Mouse (Mus musculus) gastrocnemius, postnatal 4 days (tissue): ENCODE data around the gene Usp8. TPM values are rescaled to one million over a fixed set of nuclear protein-coding genes. Genes with fewer than 3 reads are reported as not detected.

ENCODE experiments used
- DNase-seq, 2 experiments: peaks; one replicate each; pipeline ENCODE4 v3.0.0; 2021 to 2022; ENCODE audit warnings: low spot score in 2 of 2, mixed read lengths in 2 of 2
- long read RNA-seq, 2 experiments: library from polyadenylated mRNA; stranded (forward); transcript quantifications; one replicate each; pipeline ENCODE4 v2.0.0; 2021
- total RNA-seq, 2 experiments: library from RNA; stranded (reverse); gene quantifications; 2 replicates each; pipeline ENCODE4 v1.2.3; 2021

The Usp8 gene
- total RNA-seq, result 10 to 100 TPM; 27.6 to 30.6 TPM
- long read RNA-seq, experiment 1, full-length matches to known transcripts, result 21 of 35 reads
- long read RNA-seq, experiment 1, partial matches to known transcripts, result 10 of 35 reads
- long read RNA-seq, experiment 1, other reads (novel, unspliced or antisense), result 4 of 35 reads
- long read RNA-seq, experiment 2, full-length matches to known transcripts, result 33 of 38 reads
- long read RNA-seq, experiment 2, partial matches to known transcripts, result 2 of 38 reads
- long read RNA-seq, experiment 2, other reads (novel, unspliced or antisense), result 3 of 38 reads

DNA sequence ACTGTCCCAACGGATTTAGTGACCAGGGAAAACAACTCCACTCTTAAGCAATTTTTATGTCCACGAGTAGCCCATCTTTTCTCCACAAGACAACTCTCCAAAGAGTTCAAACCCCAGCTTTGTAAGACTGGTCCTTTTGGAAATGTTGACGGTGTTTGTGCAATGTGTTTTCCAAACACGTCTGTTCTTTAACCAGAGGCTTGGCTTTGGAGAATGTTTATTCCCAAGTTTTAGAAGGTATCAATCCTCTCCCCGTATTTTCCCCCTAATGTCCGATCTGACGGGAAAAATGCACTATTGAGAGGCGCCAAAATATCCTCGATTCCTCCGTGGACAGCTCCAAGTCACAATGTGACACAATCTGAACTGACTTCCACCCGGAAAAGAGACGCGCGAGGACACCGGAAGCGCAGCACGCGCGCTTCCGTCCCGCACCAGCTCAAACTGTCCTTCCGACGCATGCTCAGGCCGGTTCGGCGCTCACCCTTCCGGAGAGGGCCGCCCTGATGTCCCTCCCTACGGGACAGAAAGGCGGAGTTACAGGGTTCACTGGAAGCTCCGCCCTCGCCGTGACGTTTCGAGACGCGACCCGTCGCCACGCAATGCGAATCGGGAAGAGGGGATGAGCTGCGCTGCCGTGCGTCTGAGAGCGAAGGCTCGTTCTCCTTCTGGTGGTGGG is at the start of gene Usp8:
Gene Usp8, plus strand, starts transcription at position 570 of the 679 bp plus-strand sequence.
- DNase-seq, result peak; percentile 91 to 97

DNA sequence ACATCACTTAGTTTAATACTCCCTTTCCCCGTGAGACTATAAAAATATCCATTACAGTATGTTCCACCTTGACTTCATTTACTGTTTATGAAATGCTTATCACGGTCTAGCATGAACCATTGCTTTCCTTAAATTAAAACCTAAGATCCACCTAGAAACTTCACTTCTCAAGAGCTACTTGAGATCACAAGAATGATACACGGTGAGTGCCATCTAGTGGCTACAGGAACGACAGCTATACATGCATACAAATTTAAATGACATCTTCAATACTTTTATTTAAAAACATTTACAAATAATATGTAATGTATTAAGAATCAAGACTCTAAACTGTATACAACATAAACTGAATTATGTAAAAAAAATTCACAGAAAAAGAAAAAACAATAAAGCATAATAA is 43.6 kb upstream of the Usp8 start:
- DNase-seq, result no peak

DNA sequence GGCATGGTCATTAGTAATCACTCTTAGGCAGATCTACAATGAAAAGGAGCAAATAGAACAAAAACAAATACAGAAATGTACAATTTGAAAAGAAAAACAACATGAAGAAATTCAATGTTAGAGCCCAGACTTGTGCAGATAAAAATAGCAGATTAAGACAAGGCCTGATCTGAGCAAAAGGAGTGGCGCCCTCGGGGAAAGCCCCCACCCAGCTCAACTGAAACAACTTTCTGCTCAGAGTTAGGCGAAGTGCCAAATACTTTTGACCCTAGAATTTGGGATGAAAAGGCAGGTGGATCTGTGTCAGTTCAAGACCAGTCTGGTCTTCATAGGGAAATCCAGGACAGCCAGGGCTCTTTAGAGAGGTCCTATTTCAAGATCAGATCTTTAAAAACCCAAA is 41.1 kb upstream of the Usp8 start:
- DNase-seq, result no peak

DNA sequence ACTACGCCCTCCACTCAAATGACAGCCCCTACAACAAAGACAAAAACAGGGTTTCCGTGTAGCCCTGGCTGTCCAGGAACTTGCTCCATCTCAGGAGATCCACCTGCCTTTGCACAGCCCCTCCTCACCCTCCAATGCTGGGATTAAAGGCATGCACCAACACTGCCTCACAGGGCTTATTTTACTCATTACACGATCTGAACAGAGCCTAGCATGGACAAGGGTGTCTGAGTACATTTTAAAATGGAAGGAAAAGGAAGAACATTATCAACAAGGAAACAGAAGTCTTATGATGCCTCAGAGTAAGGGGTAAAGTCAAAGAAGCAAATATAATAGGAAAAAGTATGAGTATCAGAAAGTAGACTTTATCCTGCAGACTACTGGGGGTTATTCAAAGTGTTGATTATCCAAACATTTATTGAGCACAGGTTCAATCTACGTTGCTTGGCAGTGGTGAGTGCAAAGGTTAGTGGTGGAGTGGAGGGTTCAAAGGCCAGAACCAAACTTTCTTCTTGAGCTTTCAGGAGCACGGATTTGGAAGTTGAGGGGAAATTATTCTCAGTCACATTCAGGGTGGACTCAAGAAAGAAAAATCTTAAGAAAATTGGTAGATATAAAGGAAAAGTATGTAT is 38.4 kb upstream of the Usp8 start:
- DNase-seq, result no peak

DNA sequence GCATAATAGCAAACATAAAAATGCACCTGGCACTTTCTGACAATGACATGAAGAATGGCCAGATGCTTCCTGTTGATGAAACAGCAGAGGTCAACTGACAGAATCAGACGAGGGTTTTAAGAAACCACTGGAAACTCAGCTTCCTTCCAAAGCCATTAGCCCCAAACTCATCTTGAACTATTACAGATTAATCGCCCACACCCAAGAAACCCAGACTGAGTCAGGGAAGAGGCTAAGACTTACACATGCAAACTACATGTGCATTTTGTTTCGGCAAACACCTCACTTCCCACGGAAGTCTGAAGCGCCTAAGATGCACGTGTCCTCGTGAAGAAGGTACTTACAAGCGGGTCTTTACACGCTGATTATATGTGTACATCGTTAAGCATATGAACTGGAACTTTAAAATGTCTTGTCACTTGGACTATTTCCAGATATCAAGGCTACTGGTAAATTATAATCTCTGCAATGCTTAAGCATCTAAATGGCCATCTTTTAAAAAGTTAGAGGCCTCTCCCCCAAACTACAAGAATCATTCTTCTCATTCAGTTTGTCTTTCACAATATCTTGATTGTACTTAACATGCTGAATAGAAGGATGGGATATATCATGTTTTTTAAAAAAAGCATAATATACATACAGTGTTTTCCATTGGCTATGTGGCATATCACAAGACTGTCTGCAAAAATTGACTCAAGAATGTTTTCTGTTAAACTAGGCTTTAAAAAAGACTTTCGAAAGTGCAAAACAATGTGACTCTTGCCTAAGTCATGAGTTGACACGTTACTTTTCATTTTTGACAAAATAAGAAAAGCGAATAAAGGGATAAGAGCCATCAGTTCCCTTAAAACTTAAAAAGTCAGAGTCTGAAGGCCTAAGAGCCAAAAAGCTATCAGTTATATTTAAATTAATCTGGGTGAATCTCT is 33.5 kb upstream of the Usp8 start:
- no peak for DNase-seq

DNA sequence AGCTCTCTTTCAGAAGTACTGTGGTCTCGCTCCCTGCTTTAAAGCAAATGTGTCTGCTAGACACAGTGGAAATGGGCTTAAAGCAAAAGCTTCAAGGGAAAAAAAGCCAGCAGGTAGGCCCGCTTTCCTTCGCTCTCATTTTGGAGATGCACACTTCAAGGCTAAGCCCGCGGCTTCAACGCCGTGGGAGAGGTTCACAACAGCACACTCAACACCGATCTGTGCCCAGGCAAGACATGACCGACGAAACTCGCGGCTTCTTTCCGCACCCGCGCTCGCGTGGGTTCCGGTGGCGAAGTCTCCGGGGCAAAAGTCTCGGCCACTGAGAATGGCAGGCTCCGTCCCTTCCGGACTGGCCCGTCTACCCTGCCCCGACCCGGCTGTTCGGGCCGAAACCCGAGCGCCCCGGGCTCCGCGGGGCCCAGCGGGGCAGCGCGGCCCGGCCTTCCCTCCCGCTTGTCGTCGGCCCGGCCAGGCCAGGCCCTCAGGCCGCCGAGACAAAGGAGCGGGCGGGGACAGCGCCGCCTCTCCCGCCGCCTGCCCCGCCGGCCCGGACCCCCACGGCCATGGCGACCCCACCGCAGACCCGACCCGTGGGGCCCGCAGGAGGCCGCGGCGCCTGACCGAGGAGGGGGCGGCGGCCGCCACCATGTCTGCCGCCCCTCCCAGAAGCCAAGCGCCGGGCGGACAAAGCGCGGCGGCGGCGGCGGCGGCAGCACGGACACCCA is 32.5 kb upstream of the Usp8 start:
- peak; percentile 46 to 62 for DNase-seq

DNA sequence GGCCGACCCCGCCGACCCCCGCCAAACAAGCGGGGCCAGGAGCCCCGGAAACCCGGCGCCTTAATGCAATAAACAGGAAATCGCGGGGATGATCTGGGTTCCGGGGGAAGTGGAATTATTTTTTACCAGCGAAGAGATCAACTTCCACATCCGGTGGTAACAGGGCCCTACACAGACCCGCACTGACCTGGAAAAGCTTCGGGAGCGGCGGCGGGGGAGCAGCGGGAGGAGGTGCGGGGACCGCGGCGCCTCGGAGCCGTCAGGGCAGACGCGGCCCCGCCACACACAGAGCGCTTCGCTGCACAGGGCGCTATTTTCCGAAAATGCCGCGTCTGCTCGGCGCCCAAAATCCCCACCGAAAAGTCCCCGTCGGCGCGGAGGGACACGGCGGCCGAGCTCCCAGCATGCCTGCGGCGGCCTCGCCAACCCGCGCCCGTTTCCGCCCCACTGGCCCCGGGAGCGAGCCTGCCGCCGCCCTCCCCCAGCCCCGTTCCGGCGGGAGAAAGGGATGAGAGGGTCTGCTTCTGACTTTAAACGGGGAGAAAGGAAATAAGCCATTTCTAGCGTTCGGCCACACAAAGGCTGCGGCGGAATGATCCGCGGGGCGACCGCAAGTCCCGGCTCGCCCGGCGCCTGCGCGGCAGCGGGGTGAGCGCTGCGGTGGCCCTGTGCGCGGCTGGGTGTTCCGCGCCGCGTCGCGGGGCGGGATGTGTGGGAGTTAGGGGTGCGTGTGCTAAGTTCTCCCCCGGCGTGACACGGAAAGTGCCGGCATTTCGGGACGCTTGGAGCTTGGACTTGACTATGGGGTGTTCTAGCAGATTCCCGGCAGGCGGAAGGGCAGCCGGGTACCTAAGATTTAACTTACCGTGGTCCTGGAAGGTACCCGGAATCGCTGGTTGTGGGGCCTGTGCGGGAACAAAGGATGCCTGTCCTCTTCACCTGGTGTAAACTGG is 31.7 kb upstream of the Usp8 start:
- peak; percentile 74 to 88 for DNase-seq

DNA sequence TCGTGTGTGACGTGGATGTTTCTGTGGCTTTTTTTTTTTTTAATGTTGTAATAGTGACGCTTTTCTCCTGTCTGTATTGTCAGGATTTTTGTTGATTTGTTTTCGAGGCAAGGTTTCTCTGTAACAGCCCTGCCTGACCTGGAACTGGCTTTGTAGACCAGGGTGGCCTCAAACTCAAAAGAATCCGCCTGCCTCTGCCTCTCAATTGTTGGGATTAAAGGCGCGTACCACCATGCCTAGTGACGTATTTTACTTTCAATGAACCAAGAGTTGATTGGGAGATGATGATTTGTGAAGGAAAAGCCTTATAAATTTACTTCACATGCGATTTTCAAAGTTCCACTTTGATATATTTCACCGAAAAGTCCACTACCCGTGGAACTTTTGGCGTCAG is 31.0 kb upstream of the Usp8 start, which contains the start of gene Gabpb1:
Gene Gabpb1, minus strand, starts transcription at position 216 of the 394 bp plus-strand sequence.
- DNase-seq, result no peak

DNA sequence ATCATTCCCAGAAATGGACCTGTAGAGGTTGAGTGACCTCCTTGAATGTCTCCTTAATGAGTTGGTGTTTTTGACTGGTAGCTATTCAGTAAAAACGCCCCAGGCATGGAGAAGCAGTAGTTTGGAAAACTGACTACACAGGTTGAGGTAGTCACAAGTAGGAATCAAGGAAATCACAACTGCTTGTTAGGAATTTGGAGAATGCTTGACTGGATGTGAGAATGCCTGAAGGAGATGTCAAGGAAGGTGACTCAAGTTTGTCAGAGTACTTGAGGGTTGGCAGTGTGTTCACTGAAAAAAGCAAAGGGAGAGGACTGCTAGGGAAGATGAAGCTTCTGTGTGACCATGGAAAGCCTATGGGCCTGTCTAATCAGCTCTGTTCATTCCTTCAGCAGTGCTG is 29.8 kb upstream of the Usp8 start:
- no peak for DNase-seq

DNA sequence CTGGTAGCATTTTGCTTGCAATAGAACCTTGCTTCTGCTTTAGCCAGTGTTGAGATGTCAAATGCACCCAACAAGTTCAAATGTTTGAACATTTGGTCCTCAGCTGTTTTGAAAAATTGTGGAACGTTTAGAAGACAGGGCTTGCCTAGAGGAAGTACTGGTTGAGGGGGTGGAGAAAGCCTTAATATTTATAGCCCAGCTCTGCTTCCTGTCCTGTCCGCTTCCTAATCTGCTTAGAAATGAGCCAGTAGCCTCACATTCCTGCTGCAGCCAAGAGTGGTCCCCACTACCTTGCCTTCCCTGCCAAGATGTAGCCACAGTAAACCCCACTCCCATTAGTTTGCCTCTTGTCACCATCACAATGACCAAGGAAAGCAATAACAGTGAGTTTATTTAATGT is 24.8 kb upstream of the Usp8 start:
- DNase-seq, result no peak

DNA sequence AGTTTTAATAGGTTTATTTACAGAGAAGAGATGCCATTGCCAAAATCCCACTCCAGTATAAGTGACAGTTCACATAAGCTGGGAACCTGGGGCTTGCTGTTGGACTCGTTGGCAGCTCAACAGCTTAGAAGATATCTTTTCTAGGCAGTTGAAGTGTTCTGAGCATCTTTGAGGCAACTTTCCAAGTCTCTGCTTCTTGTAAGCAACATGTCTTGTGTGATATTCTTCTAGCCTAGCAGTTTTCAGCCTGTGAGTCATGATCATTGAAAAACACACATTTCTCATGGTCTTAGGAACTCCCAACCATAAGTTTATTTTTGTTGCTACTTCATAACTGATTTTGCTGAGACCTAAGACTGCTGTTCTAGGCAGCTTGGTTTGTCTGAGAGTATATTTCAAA is 24.2 kb upstream of the Usp8 start:
- DNase-seq, result no peak

DNA sequence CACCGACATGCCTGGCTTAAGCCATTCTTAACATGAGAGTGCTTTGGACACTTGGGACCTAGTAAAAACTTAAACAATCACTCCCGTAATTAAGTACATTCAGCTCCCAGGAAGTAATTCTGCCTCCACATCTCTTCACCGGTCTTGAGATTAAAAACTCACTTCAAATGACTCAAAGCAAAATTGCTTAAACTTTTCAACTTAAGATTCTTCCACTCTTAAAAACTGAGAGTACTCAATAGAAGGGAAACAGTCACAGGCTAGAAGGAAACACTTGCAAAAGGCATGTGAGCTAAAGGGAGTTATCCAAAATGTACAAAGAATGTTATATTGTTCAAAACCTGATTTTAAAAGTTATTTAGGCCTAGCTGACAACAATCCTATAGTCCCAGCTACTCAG is 15.8 kb upstream of the Usp8 start:
- no peak for DNase-seq

DNA sequence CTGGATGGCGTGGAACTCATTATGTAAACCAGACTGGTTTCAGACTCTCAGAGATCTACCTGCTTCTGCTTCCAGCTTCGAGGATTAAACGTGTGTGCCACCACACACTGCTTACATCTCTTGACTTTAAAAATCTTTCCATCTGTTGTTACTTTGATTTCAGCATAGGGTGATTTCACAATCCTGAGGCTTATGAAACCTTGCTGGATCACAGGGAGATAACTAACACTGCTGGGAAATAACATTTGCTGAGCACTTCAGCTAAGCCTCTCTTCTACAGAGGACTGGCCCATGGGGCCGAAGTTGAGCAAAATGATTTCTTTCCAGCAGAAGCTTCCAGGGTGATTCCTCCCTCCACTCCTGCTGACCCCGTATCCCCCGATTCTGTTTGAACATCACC is 11.8 kb upstream of the Usp8 start:
- no peak for DNase-seq

DNA sequence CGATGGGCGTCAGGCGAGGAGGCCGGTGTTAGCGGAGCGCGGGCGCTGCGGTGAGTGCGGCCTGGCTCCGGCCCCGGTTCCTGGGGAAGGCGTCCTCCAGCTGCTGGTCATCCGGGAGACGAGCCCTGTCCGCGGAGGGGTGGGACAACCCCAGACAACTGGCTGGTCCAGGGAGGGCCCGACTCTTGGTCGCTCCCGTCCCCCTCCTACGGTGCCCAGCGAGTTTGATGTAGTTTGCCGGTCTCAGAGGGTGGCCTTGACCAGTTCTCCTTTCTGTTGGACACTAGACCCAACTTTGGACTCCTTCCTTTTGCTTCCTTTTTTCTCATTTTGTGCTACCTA is 281 bp downstream of the Usp8 start:
- DNase-seq, result no peak

DNA sequence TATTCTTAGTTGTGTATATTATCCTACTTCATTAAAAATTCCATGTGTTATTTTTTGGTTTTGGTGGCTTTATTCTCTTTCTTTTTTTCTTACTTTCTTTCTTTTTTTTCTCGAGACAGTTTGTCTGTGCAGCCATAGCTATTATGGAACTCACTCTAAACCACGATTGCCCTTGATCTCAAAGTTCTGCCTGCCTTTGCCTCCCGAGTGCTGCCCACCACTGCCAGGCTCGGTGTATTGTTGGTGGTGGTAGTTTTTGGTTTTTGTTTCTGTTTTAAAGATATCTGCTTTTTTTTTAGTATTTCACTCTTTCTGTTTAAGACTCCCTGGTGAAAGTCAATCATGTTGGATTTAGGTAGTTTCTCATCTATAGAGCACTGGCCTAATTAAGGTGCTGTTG is 1.2 kb downstream of the Usp8 start:
- no peak for DNase-seq

DNA sequence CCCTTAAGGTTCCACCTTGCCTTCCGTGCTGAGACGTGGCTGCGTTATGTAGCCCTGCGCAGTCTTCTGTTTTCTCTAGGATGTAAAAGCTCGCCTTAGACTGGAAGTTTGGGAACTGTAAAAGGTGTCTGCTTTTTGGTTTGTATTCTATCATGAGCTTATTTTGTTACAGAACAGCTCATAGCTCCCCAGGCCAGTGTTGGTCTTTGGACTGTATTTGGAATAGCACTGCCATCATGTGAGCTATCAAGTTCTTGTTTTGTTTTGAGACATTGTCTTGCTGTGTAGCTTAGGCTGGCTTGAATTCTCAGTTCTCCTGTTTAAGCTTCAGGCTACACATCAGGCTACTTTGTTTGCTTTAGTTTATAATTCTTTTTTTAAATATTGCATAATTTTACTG is 5.4 kb downstream of the Usp8 start:
- DNase-seq, result no peak

DNA sequence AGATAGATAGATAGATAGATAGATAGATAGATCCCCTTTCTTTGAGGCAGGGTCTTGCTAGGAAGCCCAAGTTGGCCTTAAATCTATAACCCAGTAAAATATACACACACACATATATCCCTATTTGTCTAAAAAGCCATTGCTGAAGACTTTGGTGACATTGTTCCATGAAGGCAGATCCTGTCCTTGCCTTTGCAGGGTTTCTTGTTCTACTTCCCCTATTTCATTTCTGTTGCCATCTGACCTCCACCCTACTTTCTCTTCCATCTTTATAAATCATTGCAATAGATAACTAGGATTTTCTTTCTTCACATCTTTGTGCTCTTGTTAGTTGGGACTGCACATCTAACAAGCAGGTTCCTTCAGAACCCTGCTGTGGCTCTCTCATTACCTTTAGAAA is 5.8 kb downstream of the Usp8 start:
- no peak for DNase-seq

DNA sequence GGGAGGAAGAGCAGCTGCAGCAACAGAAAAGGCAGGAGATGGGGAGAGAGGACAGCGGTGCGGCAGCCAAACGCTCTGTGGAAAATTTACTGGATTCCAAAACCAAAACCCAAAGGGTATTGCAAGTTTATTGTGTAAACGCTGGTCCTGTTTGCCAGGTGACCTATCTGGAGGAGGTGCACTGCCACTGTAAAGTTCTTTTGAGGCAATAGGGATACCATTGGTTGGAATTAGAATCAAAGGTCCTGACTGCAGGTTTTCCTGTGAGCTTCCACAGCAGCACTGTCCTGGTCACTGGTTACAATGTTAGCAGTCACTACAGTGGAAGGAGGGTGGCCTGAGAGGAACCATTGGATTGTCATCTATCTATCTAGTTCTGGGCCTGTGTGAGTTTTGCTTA is 22.1 kb downstream of the Usp8 start:
- no peak for DNase-seq

DNA sequence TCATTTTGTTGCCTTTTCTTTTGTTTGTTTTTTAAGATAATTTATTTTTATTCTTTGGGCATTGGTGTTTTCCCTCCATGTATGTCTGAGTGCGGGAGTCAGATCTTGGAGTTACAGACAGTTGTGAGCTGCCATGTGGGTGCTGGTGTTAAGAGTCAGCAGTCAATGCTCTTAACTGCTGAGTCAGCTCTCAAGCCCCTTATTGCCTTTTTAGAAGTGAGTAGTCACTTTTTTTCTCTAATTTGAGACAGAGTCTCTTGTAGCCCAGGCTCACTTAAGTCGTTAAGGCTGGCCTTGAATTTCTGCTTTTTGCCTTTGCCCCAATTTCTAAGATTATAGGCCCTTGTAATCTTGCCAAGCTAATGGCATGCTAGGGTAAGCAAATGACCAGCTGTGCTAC is 23.4 kb downstream of the Usp8 start:
- no peak for DNase-seq
